Mouse (Mus musculus) midbrain, embryonic 14.5 days (tissue): ENCODE measurements at regions not wholly inside any gene's neighbourhood (a gene's known extent, or its start where the extent isn't known, plus 50 kb on each side); places are given as distances from the start of the nearest gene placed in this dataset.

Experiments
- ATAC-seq: fragments of 200-750 bp; cut with Nextera tagmentation; 2 replicates; pipeline ENCODE4 v1.8.0; 2017; ENCODE audit warnings: moderate number of reproducible peaks, moderate library complexity; ENCODE audit not compliant: low FRiP score, low TSS enrichment
- DNase-seq: peaks from one replicate; pipeline ENCODE4 v3.0.0-alpha.2; 2015
- H3K27ac ChIP-seq: fragments of 300-500 bp; sonication (generic); replicated peaks from 2 replicates; pipeline ENCODE4 v1.5.1; 2014; ENCODE audit warnings: mild to moderate bottlenecking, low read depth, low read length, moderate library complexity
- H3K27me3 ChIP-seq: fragments of 300-500 bp; sonication (generic); 2 replicates; pipeline ENCODE4 v1.6.1; 2014; ENCODE audit warnings: low read length, control low read depth, mixed read lengths; ENCODE audit not compliant: control insufficient read depth, insufficient read depth
- H3K36me3 ChIP-seq: fragments of 300-500 bp; sonication (generic); 2 replicates; pipeline ENCODE4 v1.6.1; 2014; ENCODE audit warnings: low read length, control low read depth; ENCODE audit not compliant: control insufficient read depth, insufficient read depth
- H3K4me1 ChIP-seq: fragments of 300-500 bp; sonication (generic); 2 replicates; pipeline ENCODE4 v1.6.1; 2014; ENCODE audit warnings: mild to moderate bottlenecking, antibody characterized with exemption, low read length, control low read depth; ENCODE audit not compliant: control insufficient read depth, insufficient read depth
- H3K4me2 ChIP-seq: fragments of 300-500 bp; sonication (generic); 2 replicates; pipeline ENCODE4 v1.6.1; 2014; ENCODE audit warnings: mild to moderate bottlenecking, low read length, moderate library complexity
- H3K4me3 ChIP-seq: fragments of 300-500 bp; sonication (generic); replicated peaks from 2 replicates; pipeline ENCODE4 v1.5.1; 2014; ENCODE audit warnings: low read depth, low read length
- H3K9ac ChIP-seq: fragments of 300-500 bp; sonication (generic); replicated peaks from 2 replicates; pipeline ENCODE4 v1.6.1; 2014; ENCODE audit warnings: mild to moderate bottlenecking, low read length, moderate library complexity
- H3K9me3 ChIP-seq: fragments of 300-500 bp; sonication (generic); 2 replicates; pipeline ENCODE4 v1.6.1; 2016; ENCODE audit warnings: low read length, control low read depth, mixed read lengths; ENCODE audit not compliant: control insufficient read depth
- WGBS: fragments of 180-500 bp; shearing (Covaris S2); extraction: QIAGEN DNeasy Blood & Tissue Kit; methylation state at CpG from one replicate; pipeline ENCODE4 v1.1.7; 2014; 5-methylcytosine and 5-hydroxymethylcytosine counted together

DNA sequence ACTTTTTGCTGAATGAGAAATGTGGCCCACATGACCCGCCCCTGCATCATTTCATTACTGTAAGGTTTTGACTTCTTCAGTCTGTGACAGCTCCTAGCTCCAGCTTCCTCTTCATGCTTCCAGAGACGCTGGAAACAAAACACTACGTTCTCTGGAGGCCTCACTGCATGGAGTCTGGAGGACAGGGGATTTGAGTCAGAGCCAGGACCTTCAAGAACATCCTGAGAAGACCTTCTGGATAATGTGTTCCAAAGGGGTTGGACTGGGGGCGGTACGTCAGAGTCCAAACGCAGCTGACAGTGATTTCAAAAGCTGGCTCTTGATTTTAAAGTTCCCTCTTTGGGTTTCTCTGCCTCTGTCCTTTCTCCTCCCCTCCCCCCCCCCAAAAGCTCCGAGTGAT, 108.5 kb downstream of the Dact1 start:
- Histone ChIP-seq H3K4me3 (no peak overlapping the region), H3K36me3 (no peaks in the 10 kb centered on the region), H3K9me3 (no peaks in the 10 kb centered on the region), H3K9ac (no peak overlapping the region), H3K27ac (no peak overlapping the region), H3K27me3 (no peaks in the 10 kb centered on the region), H3K4me2 (no peak overlapping the region), H3K4me1 (no peaks in the 10 kb centered on the region)
- 81% methylated on average over 7 of the region's 7 CpGs for WGBS
- DNase-seq (no peak), ATAC-seq (no peak)

DNA sequence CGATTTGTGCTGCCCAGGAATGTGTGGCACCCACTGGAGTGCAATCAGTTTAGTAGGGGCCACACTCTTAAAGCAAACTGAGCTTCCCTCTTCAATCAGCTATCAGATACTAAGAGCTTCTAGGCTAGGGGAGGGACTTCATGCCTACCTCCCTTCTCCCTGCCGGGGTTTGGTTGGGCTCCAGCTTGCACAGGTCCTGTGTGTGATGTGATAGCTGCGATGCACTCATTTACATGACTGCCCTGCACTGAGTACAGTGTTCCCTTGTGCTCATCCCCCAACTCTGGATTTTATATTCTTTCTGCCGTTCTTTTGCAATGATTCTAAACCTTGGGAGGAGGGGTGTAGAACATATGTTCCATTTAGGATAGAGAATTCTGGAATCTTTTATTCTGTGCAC, 109.5 kb downstream of the Dact1 start:
- WGBS, result 88% methylated on average over 4 of the region's 4 CpGs
- Histone ChIP-seq H3K4me2 (no peak overlapping the region), H3K27ac (no peak overlapping the region), H3K4me3 (no peak overlapping the region), H3K4me1 (no peaks in the 10 kb centered on the region), H3K9me3 (no peaks in the 10 kb centered on the region), H3K36me3 (no peaks in the 10 kb centered on the region), H3K9ac (no peak overlapping the region), H3K27me3 (no peaks in the 10 kb centered on the region)
- ATAC-seq (no peak), DNase-seq (no peak)

DNA sequence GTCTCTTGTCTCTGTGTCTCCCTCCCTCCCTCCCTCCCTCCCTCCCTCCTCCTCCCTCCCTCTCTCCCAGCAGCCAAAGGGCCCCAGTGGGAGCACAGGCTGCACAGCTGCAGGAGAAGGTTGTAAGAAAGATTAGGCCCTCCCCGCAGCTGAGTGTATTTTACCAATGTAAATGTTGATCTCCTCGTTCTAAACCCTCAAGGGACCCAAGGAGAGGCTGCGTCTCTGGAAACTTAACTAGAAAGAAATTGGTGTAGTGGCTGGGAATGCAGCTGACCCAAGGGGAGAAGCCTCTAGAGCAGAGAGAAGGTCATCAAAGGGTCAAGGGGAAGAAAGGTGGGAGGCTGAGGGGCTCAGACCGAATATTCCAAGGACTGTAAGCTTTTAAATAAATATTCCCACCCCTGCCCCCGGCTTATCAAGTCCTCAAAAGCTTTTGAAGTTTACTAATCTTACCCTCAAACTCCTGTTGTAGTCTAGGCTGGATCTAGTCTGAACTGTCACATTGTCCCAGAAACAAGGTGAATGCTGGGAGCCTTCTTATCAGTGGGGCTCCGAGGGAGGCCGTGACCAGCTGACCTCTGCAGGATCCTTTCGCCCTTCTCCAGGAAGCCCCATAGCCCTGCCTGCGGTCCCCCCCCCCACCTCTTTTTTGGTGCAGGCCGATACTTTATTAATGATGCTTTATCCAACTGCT, 116.5 kb downstream of the Dact1 start:
- no peak overlapping the region for H3K27ac ChIP-seq
- no peak overlapping the region for H3K4me2 ChIP-seq
- peaks cover 11% of the 10 kb centered on the region for H3K4me1 ChIP-seq
- H3K36me3 ChIP-seq, result no peaks in the 10 kb centered on the region
- DNase-seq (peak; percentile 40), ATAC-seq (no peak)
- no peak overlapping the region for H3K9ac ChIP-seq
- no peaks in the 10 kb centered on the region for H3K9me3 ChIP-seq
- 26% methylated on average over 10 of the region's 10 CpGs for WGBS
- H3K27me3 ChIP-seq, result no peaks in the 10 kb centered on the region
- no peak overlapping the region for H3K4me3 ChIP-seq

DNA sequence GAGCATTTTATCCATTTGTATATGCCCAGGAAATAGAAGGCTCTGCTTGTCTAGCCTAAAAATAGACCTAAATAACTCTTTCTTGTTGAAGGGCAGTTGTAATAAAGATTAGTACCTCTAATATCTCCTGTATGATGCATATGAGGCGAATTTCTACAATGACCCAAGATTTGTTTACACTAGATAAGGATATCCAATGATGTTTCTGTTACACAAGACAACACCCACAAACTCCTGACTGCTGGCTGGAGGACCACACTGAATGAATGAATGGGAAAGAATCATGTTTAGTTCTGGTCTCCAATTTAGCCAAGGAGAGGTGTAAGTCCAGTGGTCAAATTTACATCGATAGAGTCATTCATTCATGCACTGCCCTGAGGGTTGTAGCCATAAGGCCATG, 118.3 kb downstream of the Dact1 start:
- Histone ChIP-seq H3K27me3 (no peaks in the 10 kb centered on the region), H3K4me2 (no peak overlapping the region), H3K4me1 (peaks cover 11% of the 10 kb centered on the region), H3K9me3 (no peaks in the 10 kb centered on the region), H3K27ac (no peak overlapping the region), H3K36me3 (no peaks in the 10 kb centered on the region), H3K9ac (no peak overlapping the region), H3K4me3 (no peak overlapping the region)
- ATAC-seq (no peak), DNase-seq (no peak)
- 85% methylated on average over 2 of the region's 2 CpGs for WGBS

DNA sequence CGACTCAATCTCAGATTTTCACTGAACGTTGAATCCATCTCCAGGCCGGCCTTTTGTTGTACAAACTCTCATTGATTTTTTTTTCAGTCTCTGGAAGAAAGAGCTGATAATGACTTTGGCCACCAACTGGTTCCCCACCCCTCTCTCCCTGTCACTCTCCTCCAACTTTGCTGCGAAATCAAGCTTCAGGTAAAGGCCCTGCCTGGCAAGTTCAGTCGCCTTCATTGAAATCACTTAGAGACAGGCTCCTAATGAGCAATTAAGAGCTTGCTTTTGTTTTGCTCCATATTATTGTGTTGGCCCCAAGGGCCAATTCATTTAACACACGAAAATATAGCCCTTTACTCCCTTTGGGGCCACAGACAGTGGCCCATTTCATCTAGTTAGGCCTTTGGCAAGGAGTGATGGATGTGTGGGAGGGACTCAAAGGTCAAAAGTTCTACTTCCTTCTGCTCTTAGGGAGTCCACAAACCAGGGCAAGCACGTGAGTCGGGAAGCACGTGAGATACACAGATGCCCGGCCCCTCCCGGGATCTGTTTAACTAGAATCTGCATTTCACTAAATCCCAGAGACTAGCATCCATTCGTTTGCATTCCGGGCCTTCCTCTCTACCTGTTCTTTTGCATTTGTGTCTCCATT, 120.0 kb downstream of the Dact1 start:
- Histone ChIP-seq H3K4me2 (no peak overlapping the region), H3K9ac (no peak overlapping the region), H3K27ac (no peak overlapping the region; the same call in 1 of the 2 replicates), H3K4me3 (no peak overlapping the region), H3K9me3 (no peaks in the 10 kb centered on the region), H3K4me1 (peaks cover 11% of the 10 kb centered on the region), H3K36me3 (no peaks in the 10 kb centered on the region), H3K27me3 (no peaks in the 10 kb centered on the region)
- DNase-seq, result peak; percentile 35
- ATAC-seq, result no peak
- WGBS, result 38% methylated on average over 13 of the region's 13 CpGs

DNA sequence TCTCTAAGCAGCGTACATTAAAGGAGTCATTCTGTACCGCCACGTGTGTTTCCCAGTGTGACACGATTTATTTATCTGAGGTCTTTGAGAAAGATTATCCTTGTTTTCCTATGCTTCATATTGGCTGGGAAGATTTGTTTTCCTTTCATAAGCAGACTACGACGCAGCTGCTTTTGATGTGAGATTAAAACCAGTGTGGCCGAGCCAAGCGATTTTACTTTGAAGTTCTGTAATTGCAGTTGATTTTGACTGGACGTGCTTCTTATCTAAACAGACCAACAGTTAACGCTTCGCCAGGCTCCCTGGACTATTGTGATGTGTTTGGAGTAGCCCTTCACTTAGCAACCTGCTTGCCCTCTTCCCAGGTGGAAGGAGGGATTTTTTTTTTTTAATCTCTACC, 120.6 kb downstream of the Dact1 start:
- Histone ChIP-seq H3K27me3 (no peaks in the 10 kb centered on the region), H3K9me3 (no peaks in the 10 kb centered on the region), H3K4me3 (no peak overlapping the region), H3K4me1 (peaks cover 11% of the 10 kb centered on the region), H3K4me2 (no peak overlapping the region), H3K36me3 (no peaks in the 10 kb centered on the region), H3K9ac (no peak overlapping the region), H3K27ac (no peak overlapping the region)
- ATAC-seq, result no peak
- WGBS, result 29% methylated on average over 11 of the region's 11 CpGs
- peak; percentile 54 for DNase-seq

DNA sequence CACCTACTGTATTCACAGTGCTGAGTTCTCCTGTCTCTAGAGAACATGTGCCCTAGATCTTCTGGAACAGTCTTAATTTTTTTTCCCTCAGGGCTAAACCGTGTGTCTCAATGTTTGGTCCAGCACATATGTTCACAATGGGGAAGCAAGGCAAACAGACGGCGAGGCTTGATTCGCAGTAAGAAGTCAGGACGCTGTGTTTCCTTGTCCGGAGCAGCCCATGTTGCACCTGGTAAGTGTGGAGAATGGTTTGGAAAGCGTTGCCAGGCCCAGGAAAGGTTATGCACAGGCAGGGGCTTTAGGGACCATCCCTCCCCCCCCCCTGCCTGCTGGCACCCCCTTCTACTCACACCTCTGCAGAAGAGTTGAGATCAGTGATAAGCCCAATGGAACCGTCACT, 121.4 kb downstream of the Dact1 start:
- DNase-seq (no peak), ATAC-seq (no peak)
- H3K4me1 ChIP-seq, result peaks cover 11% of the 10 kb centered on the region
- no peak overlapping the region for H3K27ac ChIP-seq
- H3K9me3 ChIP-seq, result no peaks in the 10 kb centered on the region
- H3K4me2 ChIP-seq, result no peak overlapping the region
- H3K4me3 ChIP-seq, result no peak overlapping the region
- WGBS, result 76% methylated on average over 8 of the region's 8 CpGs
- H3K9ac ChIP-seq, result no peak overlapping the region
- H3K27me3 ChIP-seq, result no peaks in the 10 kb centered on the region
- no peaks in the 10 kb centered on the region for H3K36me3 ChIP-seq

DNA sequence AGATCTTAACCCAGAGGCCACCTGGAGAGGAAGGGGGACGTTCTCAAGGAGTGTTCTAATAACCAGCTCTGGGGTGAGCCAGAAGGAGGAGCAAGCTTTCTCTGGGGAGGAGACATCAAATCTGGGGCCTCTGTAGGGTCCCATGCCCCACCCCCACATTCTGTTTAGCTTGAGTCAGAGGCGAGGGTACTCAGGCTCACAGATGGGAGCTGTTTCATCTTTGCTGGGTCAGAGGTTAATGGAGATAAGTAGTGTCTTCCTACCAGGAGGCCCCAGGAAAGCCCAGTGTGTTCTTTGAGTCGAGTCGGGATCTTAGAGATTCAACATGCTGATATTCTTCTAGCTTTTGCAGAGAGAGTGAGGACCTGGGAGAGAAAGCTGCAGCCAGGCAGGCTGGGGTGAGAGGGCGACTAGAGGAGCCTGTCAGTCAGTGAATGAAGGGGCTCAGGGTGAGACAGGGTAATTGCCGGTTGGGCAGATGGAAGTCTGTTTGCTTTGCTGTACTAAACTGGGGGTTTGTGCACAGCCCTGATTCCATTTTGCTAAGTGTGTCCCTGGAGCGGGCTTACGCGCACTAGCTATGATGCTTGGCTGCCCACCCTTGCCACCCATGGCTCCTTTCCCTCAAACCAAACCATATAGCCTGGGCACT, 124.0 kb downstream of the Dact1 start:
- Histone ChIP-seq H3K9ac (no peak overlapping the region), H3K36me3 (no peaks in the 10 kb centered on the region), H3K4me3 (no peak overlapping the region), H3K27me3 (no peaks in the 10 kb centered on the region), H3K9me3 (no peaks in the 10 kb centered on the region), H3K27ac (no peak overlapping the region), H3K4me2 (no peak overlapping the region), H3K4me1 (peaks cover 11% of the 10 kb centered on the region; the same call in 1 of the 2 replicates)
- 35% methylated on average over 9 of the region's 9 CpGs for WGBS
- DNase-seq, result no peak
- no peak for ATAC-seq

DNA sequence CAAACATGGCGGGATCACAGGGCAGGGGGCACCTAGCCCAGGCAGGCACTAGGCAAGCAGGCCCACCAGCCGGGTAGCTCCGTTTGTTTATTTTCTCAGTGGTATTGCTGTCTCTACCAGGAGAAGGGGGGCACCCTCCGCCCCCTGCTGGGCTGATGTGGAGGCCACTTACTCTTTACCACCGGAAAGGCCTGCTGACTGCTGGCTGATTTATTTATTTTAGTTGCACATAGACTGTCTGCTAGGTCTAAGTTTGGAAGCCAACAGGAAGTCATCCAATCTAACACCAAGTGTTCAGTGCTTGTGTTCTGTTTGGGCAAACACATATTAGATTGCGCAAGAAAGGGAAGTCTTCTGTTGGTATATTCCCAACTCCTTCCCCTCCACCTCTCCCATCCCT, 128.6 kb downstream of the Dact1 start:
- Histone ChIP-seq H3K9ac (no peak overlapping the region), H3K4me1 (no peaks in the 10 kb centered on the region; the same call in 1 of the 2 replicates), H3K27ac (no peak overlapping the region), H3K4me3 (no peak overlapping the region), H3K27me3 (no peaks in the 10 kb centered on the region), H3K36me3 (no peaks in the 10 kb centered on the region), H3K4me2 (no peak overlapping the region), H3K9me3 (no peaks in the 10 kb centered on the region)
- no peak for ATAC-seq
- no peak for DNase-seq
- WGBS, result 72% methylated on average over 6 of the region's 6 CpGs
